Mouse (Mus musculus): ENCODE measurements around the gene Mettl1. TPM values are rescaled to one million over a fixed set of nuclear protein-coding genes. Genes with fewer than 3 reads are reported as not detected.
"Not testable (repeated sequence)": the region's sequence is repeated elsewhere in the genome, so short reads cannot be mapped to it uniquely, and the experiment has no call there.

Mettl1 gene
- polyA plus RNA-seq, 1 experiment from 2014 or later, result 36.3 TPM

DNA sequence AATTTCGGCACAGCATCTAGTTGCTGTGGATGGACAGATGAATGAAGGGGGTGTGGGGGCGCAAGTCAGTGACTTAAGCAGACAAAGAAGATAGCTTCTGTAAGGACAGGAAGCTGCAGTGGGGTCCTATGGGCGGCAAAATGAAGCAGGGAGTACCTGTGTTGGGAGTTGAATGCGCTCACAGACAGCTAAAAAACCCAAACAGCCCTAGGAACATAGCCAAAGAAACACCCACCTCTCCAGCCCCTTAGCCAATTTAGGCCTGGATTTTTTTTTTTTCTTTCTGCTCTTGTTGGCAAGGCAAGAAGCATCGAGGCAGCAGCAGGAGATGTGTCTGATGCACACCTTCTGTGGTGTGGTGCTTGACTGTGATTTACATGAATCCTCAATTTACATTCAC, 19.9 kb downstream of the Mettl1 start:
- Histone ChIP-seq H3K27ac (replicated peaks) (no peak overlapping the region), H3K4me3 (peak overlapping the region; percentile 78), H3K27me3 (replicated peaks) (peaks cover 62% of the 10 kb centered on the region), H3K36me3 (peaks cover 22% of the 10 kb centered on the region), H3K4me2 (peak overlapping the region; percentile 98; the same call in 1 of the 2 replicates), H3K9me3 (no peaks in the 10 kb centered on the region), H3K9ac (no peak overlapping the region), H3K4me1 (peaks cover 47% of the 10 kb centered on the region)
- no peak for ATAC-seq (ENCODE audit: extremely low read depth, insufficient number of reproducible peaks, low FRiP score, low TSS enrichment)
- 50% methylated on average over 5 of the region's 5 CpGs for WGBS

DNA sequence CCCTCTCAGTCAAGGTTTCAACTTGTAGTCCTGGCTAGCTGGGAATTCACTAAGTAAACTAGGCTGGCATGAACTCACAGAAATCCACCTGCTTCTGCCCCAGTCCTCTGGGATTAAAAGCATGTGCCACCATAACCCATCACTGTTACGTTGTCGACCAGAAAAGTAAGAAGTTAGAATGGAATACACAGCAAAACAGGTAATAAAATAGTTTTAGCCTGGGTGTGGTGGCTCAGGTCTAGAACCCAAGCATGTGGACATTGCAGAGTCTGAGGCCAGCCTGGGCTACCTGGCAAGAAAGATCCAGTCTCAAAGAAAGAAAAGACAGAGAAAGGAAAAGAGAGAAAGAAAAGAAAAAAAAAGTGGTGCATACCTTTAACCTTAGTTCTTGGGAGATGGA, 20.3 kb downstream of the Mettl1 start:
- H3K9me3 ChIP-seq, result no peaks in the 10 kb centered on the region
- H3K36me3 ChIP-seq, result peaks cover 22% of the 10 kb centered on the region
- no peak overlapping the region for H3K4me2 ChIP-seq
- no peak for ATAC-seq (ENCODE audit: extremely low read depth, insufficient number of reproducible peaks, low FRiP score, low TSS enrichment)
- no peak overlapping the region for H3K4me3 ChIP-seq
- peaks cover 49% of the 10 kb centered on the region for H3K4me1 ChIP-seq
- WGBS, result 66% methylated on average over 2 of the region's 2 CpGs
- H3K9ac ChIP-seq, result no peak overlapping the region
- no peak overlapping the region for H3K27ac ChIP-seq (replicated peaks)
- H3K27me3 ChIP-seq (replicated peaks), result peaks cover 57% of the 10 kb centered on the region

DNA sequence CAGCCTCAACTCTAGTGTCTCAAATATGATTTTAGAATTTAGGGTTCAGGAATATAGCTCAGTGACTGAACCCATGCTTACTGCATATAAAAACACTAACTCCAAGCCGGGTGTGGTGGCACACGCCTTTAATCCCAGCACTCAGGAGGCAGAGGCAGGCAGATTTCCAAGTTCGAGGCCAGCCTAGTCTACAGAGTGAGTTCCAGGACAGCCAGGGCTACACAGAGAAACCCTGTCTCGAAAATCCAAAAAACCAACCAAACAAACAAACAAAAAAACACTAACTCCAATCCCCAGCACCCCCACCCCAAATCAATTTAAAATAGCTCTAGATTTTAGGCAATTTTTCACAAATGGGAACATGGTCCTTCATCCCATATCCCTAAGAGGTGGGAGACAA, 20.9 kb downstream of the Mettl1 start:
- not testable (repeated sequence) for H3K9ac ChIP-seq; H3K4me2 ChIP-seq; H3K27ac ChIP-seq (replicated peaks); ATAC-seq (ENCODE audit: extremely low read depth, insufficient number of reproducible peaks, low FRiP score, low TSS enrichment); H3K4me3 ChIP-seq; H3K9me3 ChIP-seq
- peaks cover 26% of the 10 kb centered on the region for H3K36me3 ChIP-seq
- peaks cover 52% of the 10 kb centered on the region for H3K4me1 ChIP-seq
- 83% methylated on average over 4 of the region's 4 CpGs for whole genome bisulfite sequencing
- peaks cover 54% of the 10 kb centered on the region for H3K27me3 ChIP-seq (replicated peaks)

GRCm38 (mm10) chr10:127062503-127062902, 21.3 kb downstream of the Mettl1 start:
- H3K27ac ChIP-seq (replicated peaks), result no peak overlapping the region
- peak overlapping the region; percentile 69 for H3K4me2 ChIP-seq
- H3K4me3 ChIP-seq, result no peak overlapping the region

DNA sequence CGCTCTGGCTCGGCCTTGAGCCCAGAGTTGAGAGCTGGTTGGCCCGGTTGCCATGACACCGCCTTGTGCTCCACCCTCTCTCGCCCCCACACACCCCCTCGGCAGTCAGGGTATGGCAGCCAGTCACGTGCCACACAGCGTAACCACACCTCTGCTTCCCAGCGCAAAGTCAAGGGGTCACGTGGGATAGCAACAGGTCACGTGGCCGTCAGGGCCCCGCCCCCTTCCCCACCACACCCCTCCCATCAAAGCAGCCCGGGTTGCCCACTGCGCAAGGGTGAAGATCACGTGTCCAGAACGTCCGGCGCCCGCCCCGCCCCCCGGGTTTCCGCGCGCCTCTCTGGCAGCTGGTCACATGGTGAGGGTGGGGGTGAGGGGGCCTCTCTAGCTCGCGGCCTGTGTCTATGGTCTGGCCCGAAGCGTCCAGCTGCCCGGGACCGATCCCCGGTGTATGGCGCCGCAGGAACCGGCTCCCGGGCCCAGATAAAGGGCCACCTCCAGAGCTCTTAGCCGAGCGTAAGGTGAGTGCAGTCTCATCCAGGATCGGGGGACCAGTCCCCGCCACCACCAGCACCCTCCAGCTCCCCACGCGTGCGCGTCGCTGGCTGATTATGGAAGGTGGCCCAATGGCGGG, 22.1 kb downstream of the Mettl1 start, which contains the start of gene Cdk4:
Gene Cdk4 (plus strand): TSS at position 296 of the 634 bp plus-strand sequence.
- Histone ChIP-seq H3K9me3 (no peaks in the 10 kb centered on the region), H3K4me1 (peaks cover 48% of the 10 kb centered on the region), H3K27ac (replicated peaks) (peak within 1 kb of the TSS; percentile 81), H3K27me3 (replicated peaks) (peaks cover 41% of the 10 kb centered on the region), H3K4me3 (peak within 1 kb of the TSS; percentile 66), H3K4me2 (peak within 1 kb of the TSS; percentile 89), H3K36me3 (peaks cover 39% of the 10 kb centered on the region), H3K9ac (peak within 1 kb of the TSS; percentile 92)
- WGBS, result under 1% methylated on average over 46 of the region's 46 CpGs
- ATAC-seq (ENCODE audit: extremely low read depth, insufficient number of reproducible peaks, low FRiP score, low TSS enrichment), result peak; percentile 90

More at GRCm38 (mm10) chr10:127062503-127062902, 21.3 kb downstream of the Mettl1 start:
- no peak for ATAC-seq (ENCODE audit: extremely low read depth, insufficient number of reproducible peaks, low FRiP score, low TSS enrichment)
- 61% methylated on average over 5 of the region's 5 CpGs for WGBS
- Histone ChIP-seq H3K9me3 (no peaks in the 10 kb centered on the region), H3K9ac (no peak overlapping the region), H3K36me3 (peaks cover 30% of the 10 kb centered on the region), H3K27me3 (replicated peaks) (peaks cover 50% of the 10 kb centered on the region), H3K4me1 (peaks cover 52% of the 10 kb centered on the region)

DNA sequence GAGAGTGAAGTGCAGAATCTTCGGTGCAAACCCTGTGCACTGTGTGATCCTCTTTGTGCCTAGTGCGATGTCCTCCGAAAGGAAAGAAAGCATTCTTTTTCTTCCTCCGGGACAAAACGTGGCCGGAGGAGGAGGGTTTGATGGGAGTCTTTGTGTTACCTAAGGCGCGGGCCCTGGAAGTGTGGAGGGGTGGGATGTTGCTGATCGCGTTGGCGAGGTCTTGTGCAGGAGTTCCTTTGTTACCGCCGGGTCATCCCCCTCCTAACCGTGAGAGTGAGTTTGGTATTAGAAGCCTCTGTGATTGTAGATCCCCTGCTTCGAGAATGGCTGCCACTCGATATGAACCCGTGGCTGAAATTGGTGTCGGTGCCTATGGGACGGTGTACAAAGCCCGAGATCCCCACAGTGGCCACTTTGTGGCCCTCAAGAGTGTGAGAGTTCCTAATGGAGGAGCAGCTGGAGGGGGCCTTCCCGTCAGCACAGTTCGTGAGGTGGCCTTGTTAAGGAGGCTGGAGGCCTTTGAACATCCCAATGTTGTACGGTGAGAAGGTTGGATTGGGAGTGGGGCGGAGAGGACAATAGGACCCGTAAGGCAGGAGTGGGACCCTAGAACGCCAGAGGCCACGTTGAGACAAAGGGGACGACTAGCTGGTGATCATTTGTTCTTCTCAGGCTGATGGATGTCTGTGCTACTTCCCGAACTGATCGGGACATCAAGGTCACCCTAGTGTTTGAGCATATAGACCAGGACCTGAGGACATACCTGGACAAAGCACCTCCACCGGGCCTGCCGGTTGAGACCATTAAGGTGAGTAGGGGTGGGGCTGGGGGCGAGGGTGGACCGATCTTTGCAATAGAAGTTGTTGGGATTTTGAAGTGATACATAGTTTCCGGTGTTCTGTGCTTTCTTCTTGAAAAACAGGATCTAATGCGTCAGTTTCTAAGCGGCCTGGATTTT, 23.0 kb downstream of the Mettl1 start:
- H3K9me3 ChIP-seq, result no peaks in the 10 kb centered on the region
- H3K9ac ChIP-seq, result peak overlapping the region; percentile 92
- H3K4me3 ChIP-seq, result peak overlapping the region; percentile 66
- H3K27ac ChIP-seq (replicated peaks), result peak overlapping the region; percentile 81
- peak overlapping the region; percentile 89 for H3K4me2 ChIP-seq
- ATAC-seq (ENCODE audit: extremely low read depth, insufficient number of reproducible peaks, low FRiP score, low TSS enrichment), result no peak
- peaks cover 33% of the 10 kb centered on the region for H3K27me3 ChIP-seq (replicated peaks)
- peaks cover 48% of the 10 kb centered on the region for H3K4me1 ChIP-seq
- H3K36me3 ChIP-seq, result peaks cover 43% of the 10 kb centered on the region
- 12% methylated on average over 37 of the region's 37 CpGs for WGBS

- peaks cover 43% of the 10 kb centered on the region for H3K36me3 ChIP-seq
- H3K27me3 ChIP-seq (replicated peaks), result peaks cover 15% of the 10 kb centered on the region
- no peak overlapping the region for H3K4me2 ChIP-seq
- 47% methylated on average over 9 of the region's 9 CpGs for WGBS
- no peak overlapping the region for H3K9ac ChIP-seq
- no peaks in the 10 kb centered on the region for H3K9me3 ChIP-seq
- H3K27ac ChIP-seq (replicated peaks), result peak overlapping the region; percentile 30; the same call in 1 of the 2 replicates
- peaks cover 47% of the 10 kb centered on the region for H3K4me1 ChIP-seq
- ATAC-seq (ENCODE audit: extremely low read depth, insufficient number of reproducible peaks, low FRiP score, low TSS enrichment), result no peak
- no peak overlapping the region for H3K4me3 ChIP-seq
Measured at GRCm38 (mm10) chr10:127065981-127066380, 24.8 kb downstream of the Mettl1 start.

DNA sequence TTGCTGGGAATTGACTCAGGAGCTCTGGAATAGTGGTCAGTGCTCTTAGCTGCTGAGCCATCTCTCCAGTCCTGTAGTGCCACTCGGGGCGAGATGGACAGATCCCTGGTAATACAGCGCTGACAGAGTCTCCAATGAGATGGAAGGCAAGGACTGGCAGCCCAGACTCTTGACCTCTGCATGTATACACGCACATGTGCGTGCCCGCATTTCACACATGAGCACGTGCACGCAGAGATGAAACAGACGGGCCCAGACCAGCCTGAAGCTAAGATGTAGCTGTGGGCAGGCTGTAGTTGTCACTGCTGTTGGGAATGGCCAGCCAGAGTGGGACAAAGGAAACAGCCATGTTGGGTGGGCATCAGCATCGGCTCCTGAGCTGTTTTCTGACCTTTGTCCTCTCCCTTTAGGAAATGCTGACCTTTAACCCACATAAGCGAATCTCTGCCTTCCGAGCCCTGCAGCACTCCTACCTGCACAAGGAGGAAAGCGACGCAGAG, 25.4 kb downstream of the Mettl1 start:
- 87% methylated on average over 14 of the region's 14 CpGs for WGBS
- H3K27ac ChIP-seq (replicated peaks), result no peak overlapping the region
- H3K4me3 ChIP-seq, result no peak overlapping the region

GRCm38 (mm10) chr10:127068360-127069038, 27.3 kb downstream of the Mettl1 start:
- peak overlapping the region; percentile 92; the same call in 1 of the 2 replicates for H3K27ac ChIP-seq (replicated peaks)
- no peak for ATAC-seq (ENCODE audit: extremely low read depth, insufficient number of reproducible peaks, low FRiP score, low TSS enrichment)
- H3K4me3 ChIP-seq, result peak overlapping the region; percentile 84
- H3K4me2 ChIP-seq, result peak overlapping the region; percentile 95
- WGBS, result 79% methylated on average over 9 of the region's 9 CpGs
- no peaks in the 10 kb centered on the region for H3K9me3 ChIP-seq
- peak overlapping the region; percentile 89 for H3K9ac ChIP-seq
- peaks cover 2% of the 10 kb centered on the region; the same call in 1 of the 2 replicates for H3K27me3 ChIP-seq (replicated peaks)
- peaks cover 43% of the 10 kb centered on the region for H3K36me3 ChIP-seq
- peaks cover 43% of the 10 kb centered on the region for H3K4me1 ChIP-seq

More for the DNA sequence above, 25.4 kb downstream of the Mettl1 start:
- ATAC-seq (ENCODE audit: extremely low read depth, insufficient number of reproducible peaks, low FRiP score, low TSS enrichment), result no peak
- Histone ChIP-seq H3K27me3 (replicated peaks) (peaks cover 10% of the 10 kb centered on the region), H3K9ac (no peak overlapping the region), H3K36me3 (peaks cover 43% of the 10 kb centered on the region), H3K9me3 (no peaks in the 10 kb centered on the region), H3K4me1 (peaks cover 51% of the 10 kb centered on the region), H3K4me2 (no peak overlapping the region)

DNA sequence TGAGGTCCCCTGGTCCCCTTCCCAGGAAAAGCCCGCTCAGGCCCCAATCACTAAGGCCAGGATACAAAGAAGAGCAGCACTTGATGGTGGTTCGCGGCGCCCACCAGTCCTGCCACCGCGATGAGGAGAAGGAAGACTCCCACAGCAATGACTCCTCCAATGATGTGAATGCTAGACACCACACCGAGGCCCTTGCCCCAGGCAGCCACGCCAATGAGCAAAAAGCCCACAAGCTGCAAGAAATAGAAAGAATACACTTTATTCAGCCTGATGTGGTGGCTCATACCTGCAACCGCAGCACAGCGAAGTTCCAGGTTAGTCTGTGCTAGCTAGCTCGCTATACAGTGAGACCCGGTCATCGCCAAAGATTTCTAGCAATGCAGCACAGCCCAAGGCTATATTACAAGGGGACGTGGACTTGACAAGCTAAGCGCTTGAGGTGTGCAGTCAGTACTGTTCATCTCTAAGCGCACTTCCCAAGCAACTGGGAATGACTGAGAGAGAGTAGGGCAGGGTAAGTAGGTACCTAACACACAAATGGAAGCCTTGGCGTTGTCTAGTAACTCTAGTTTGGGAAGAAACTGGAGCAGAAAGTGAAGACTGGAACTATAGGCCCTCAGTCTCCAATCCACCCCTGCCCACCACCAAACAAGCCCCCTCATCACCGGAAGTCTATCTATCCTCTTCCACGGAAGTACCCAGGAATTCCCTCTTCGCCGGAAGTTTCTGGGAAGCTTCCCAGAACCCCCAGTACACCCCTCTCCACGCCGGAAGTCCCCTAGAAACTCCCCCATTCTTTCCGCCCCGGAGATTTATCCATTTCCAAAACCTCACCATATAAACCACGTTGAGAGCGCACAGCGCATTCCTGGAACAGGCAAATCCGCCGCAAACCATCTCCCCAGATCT, 28.3 kb downstream of the Mettl1 start:
- H3K4me3 ChIP-seq, result peak overlapping the region; percentile 84
- peaks cover 5% of the 10 kb centered on the region; the same call in 1 of the 2 replicates for H3K27me3 ChIP-seq (replicated peaks)
- H3K27ac ChIP-seq (replicated peaks), result peak overlapping the region; percentile 92
- peak overlapping the region; percentile 95 for H3K4me2 ChIP-seq
- WGBS, result 7% methylated on average over 30 of the region's 30 CpGs
- no peaks in the 10 kb centered on the region for H3K9me3 ChIP-seq
- ATAC-seq (ENCODE audit: extremely low read depth, insufficient number of reproducible peaks, low FRiP score, low TSS enrichment), result 0 out of 2 replicates have a peak, but pooled peaks have one; percentile 7
- peaks cover 41% of the 10 kb centered on the region for H3K4me1 ChIP-seq
- peaks cover 42% of the 10 kb centered on the region for H3K36me3 ChIP-seq
- peak overlapping the region; percentile 89 for H3K9ac ChIP-seq
